Comparison of ENCODE assay signal across 7 mouse cellular contexts in the genomic region with DNA sequence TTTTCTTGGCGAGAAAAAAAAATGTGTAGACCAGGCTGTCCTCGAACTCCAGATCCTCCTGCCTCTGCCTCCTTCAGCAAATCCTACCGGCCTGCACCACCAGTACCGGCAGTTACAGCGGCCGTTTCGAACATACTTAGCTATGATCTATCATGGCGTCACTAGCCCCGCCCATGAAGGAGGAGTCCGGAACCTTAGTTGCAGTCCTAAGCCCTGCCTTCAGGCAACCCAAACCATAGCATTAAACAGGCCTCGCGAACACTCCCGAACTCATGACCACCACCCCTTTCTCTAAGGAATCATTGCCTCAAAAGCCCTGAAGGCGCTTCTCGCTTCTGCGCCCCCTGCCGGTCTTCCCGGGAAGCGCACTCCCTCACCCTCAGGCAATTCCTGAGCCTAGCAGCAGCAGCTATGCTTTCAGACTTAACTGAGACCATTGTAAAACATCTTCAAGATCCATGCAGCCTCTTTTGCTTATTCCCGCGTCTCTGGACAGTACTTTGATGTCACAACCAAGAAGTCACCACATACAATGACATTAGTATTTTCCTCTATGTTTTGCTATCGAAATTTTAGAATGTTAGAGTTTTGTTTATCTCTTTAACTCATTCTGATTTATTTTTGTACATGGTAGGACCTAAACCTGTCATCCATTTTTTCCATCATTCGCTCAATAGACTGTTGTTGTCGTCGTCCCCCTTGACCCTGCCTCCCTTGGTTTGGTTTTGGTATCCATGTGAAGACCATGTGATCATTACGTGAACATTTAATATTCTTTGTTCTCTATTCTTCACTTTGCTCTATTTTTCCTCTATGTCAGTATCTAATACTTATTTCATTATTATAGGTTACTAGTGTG. TPM values are rescaled to one million over a fixed set of nuclear protein-coding genes. Genes with fewer than 3 reads are reported as not detected.
DNase-seq lines count a peak whose midpoint lies in the region; ATAC-seq lines count a peak whose summit lies in the region.

No protein-coding gene starts in this region.

- peak overlapping the region; percentile 77 for H3K4me2 ChIP-seq in intestine, embryonic 16.5 days (ENCODE audit: low read depth, low read length)
- H3K4me2 ChIP-seq in midbrain, embryonic 11.5 days, result peak overlapping the region; percentile 56

- peak; percentile 92 for ATAC-seq in intestine, embryonic 16.5 days
- ATAC-seq in midbrain, embryonic 11.5 days (ENCODE audit: low FRiP score), result peak; percentile 91

- no peaks in the 10 kb centered on the region for H3K27me3 ChIP-seq in intestine, embryonic 16.5 days (replicated peaks; ENCODE audit: control insufficient read depth, insufficient read depth, low read length)
- no peaks in the 10 kb centered on the region for H3K27me3 ChIP-seq in midbrain, embryonic 11.5 days (ENCODE audit: control insufficient read depth, insufficient read depth, low read length)

- H3K9ac ChIP-seq in intestine, embryonic 16.5 days (ENCODE audit: low read depth, low read length), result peak overlapping the region; percentile 75
- H3K9ac ChIP-seq in midbrain, embryonic 11.5 days (ENCODE audit: low read length), result peak overlapping the region; percentile 66

- intact Hi-C loops in left cerebral cortex, postnatal 36 days (cut with DNase I), result loop anchor here (1.0 to 2.0 kb wide), 2 partner anchors 39 to 40 kb away; no protein-coding TSS in a partner anchor

- 7% methylated on average over 26 of the region's 26 CpGs for WGBS in intestine, embryonic 16.5 days
- WGBS in midbrain, embryonic 11.5 days, result 5% methylated on average over 26 of the region's 26 CpGs

- H3K27ac ChIP-seq in intestine, embryonic 16.5 days (ENCODE audit: low read length), result no peak overlapping the region
- H3K27ac ChIP-seq in midbrain, embryonic 11.5 days (ENCODE audit: low read depth, low read length), result no peak overlapping the region

- H3K9me3 ChIP-seq in intestine, embryonic 16.5 days (ENCODE audit: control insufficient read depth, low read length), result no peaks in the 10 kb centered on the region
- no peaks in the 10 kb centered on the region for H3K9me3 ChIP-seq in midbrain, embryonic 11.5 days (ENCODE audit: control insufficient read depth, low read length)

- H3K4me3 ChIP-seq in intestine, embryonic 16.5 days (ENCODE audit: low read length), result peak overlapping the region; percentile 56
- peak overlapping the region; percentile 45 for H3K4me3 ChIP-seq in midbrain, embryonic 11.5 days (ENCODE audit: low read depth, low read length)

- peaks cover 6% of the 10 kb centered on the region; the same call in 1 of the 2 replicates for H3K4me1 ChIP-seq in intestine, embryonic 16.5 days (ENCODE audit: control insufficient read depth, insufficient read depth, low read length)
- 0 out of 2 replicates have a peak, but pooled peaks cover 1% of the 10 kb centered on the region for H3K4me1 ChIP-seq in midbrain, embryonic 11.5 days (ENCODE audit: control insufficient read depth, insufficient read depth, low read length)

- no peaks in the 10 kb centered on the region for H3K36me3 ChIP-seq in intestine, embryonic 16.5 days (ENCODE audit: control insufficient read depth, insufficient read depth, low read length)
- H3K36me3 ChIP-seq in midbrain, embryonic 11.5 days (ENCODE audit: control insufficient read depth, insufficient read depth, low read length), result no peaks in the 10 kb centered on the region

- peak; percentile 94 for DNase-seq in adrenal gland, adult 8-10 months
- peak; percentile 99 for DNase-seq in embryo, embryonic 9.5 days (ENCODE audit: extremely low spot score)
- peak; percentile 86 to 92 for DNase-seq in gastrocnemius, postnatal 4 days (ENCODE audit: low spot score in 2 of 2)
- DNase-seq in left cerebral cortex, postnatal 36 days (ENCODE audit: low spot score in 2 of 2), result peak; percentile 93 to 95
- DNase-seq in midbrain, embryonic 11.5 days (ENCODE audit: low spot score, missing footprints), result peak; percentile 100
- peak; percentile 100 for DNase-seq in skeletal muscle tissue, adult 2 months (ENCODE audit: low read depth, low spot score)

RNA-seq across cellular contexts. Expression of gene Klrb1c, which starts 14.2 kb away (rescaled TPM):
- 1 to 10 TPM in 1 of 4 experiments, under 1 TPM in 3; 0.22 to 1.0 (median 0.56) TPM for total RNA-seq in adrenal gland, adult 8-10 months (2022)
- under 1 TPM; 0.15 to 0.16 TPM for total RNA-seq in gastrocnemius, postnatal 4 days (2021)
- 0.13 and 0.38 TPM in 2 replicates for polyA plus RNA-seq in intestine, embryonic 16.5 days (2015; fragmentation: Nextera tagmentation; extraction: Ambion mirVana)
- not detected for total RNA-seq in left cerebral cortex, postnatal 36 days (2021)
- 0.08 TPM in 1 of 2 replicates, not detected in the other for polyA plus RNA-seq in midbrain, embryonic 11.5 days (2014; fragmentation: Nextera tagmentation; extraction: Ambion mirVana)

RNA-seq across cellular contexts. Expression of gene Gm44511, which starts 22.9 kb away (rescaled TPM):
- under 1 TPM in 1 of 4 experiments, not detected in 3; 0.54 TPM for total RNA-seq in adrenal gland, adult 8-10 months (2022)
- total RNA-seq in gastrocnemius, postnatal 4 days (2021), result not detected
- polyA plus RNA-seq in intestine, embryonic 16.5 days (2015; fragmentation: Nextera tagmentation; extraction: Ambion mirVana), result 0.38 TPM in 1 of 2 replicates, not detected in the other
- total RNA-seq in left cerebral cortex, postnatal 36 days (2021), result not detected
- polyA plus RNA-seq in midbrain, embryonic 11.5 days (2014; fragmentation: Nextera tagmentation; extraction: Ambion mirVana), result not detected in 2 replicates

RNA-seq across cellular contexts. Expression of gene Klrb1b, which starts 22.9 kb away (rescaled TPM):
- under 1 TPM in 2 of 4 experiments, not detected in 2; 0.17 to 0.31 TPM for total RNA-seq in adrenal gland, adult 8-10 months (2022)
- not detected for total RNA-seq in gastrocnemius, postnatal 4 days (2021)
- 1.1 and 1.4 TPM in 2 replicates for polyA plus RNA-seq in intestine, embryonic 16.5 days (2015; fragmentation: Nextera tagmentation; extraction: Ambion mirVana)
- not detected for total RNA-seq in left cerebral cortex, postnatal 36 days (2021)
- not detected in 2 replicates for polyA plus RNA-seq in midbrain, embryonic 11.5 days (2014; fragmentation: Nextera tagmentation; extraction: Ambion mirVana)
